Mouse (Mus musculus) intestine, embryonic 14.5 days (tissue): Measurements from ENCODE around the gene Wipf1. TPM values are rescaled to one million over a fixed set of nuclear protein-coding genes. Genes with fewer than 3 reads are reported as not detected.
A peak's percentile ranks its signal among the peaks of the same experiment; 100 is the strongest.

Source experiments
- ATAC-seq: fragments of 200-750 bp; cut with Nextera tagmentation; replicated peaks from 2 replicates; pipeline ENCODE4 v1.8.0; 2017; ENCODE audit warnings: low read depth, moderate number of reproducible peaks, moderate TSS enrichment, moderate library complexity; ENCODE audit not compliant: low FRiP score, low TSS enrichment
- DNase-seq: peaks from one replicate; pipeline ENCODE4 v3.0.0-alpha.2; 2018; ENCODE audit warnings: low spot score
- H3K27ac ChIP-seq: fragments of 300-500 bp; sonication (generic); 2 replicates; pipeline ENCODE4 v1.5.1; 2014; ENCODE audit warnings: low read depth, mild to moderate bottlenecking, control low read depth
- H3K27me3 ChIP-seq: fragments of 300-500 bp; sonication (generic); replicated peaks from 2 replicates; pipeline ENCODE4 v1.6.1; 2014; ENCODE audit warnings: low read length, control low read depth; ENCODE audit not compliant: control insufficient read depth, insufficient read depth
- H3K36me3 ChIP-seq: fragments of 300-500 bp; sonication (generic); 2 replicates; pipeline ENCODE4 v1.6.1; 2014; ENCODE audit warnings: low read length, control low read depth; ENCODE audit not compliant: control insufficient read depth, insufficient read depth
- H3K4me1 ChIP-seq: fragments of 300-500 bp; sonication (generic); replicated peaks from 2 replicates; pipeline ENCODE4 v1.6.1; 2014; ENCODE audit warnings: low read length, control low read depth, mixed read lengths; ENCODE audit not compliant: control insufficient read depth, insufficient read depth
- H3K4me2 ChIP-seq: fragments of 300-500 bp; sonication (generic); 2 replicates; pipeline ENCODE4 v1.6.1; 2014; ENCODE audit warnings: low read length
- H3K4me3 ChIP-seq: fragments of 300-500 bp; sonication (generic); 2 replicates; pipeline ENCODE4 v1.5.1; 2014; ENCODE audit warnings: low read depth, low read length, control low read depth, mixed read lengths
- H3K9ac ChIP-seq: fragments of 300-500 bp; sonication (generic); 2 replicates; pipeline ENCODE4 v1.6.1; 2014; ENCODE audit warnings: mild to moderate bottlenecking, low read length
- H3K9me3 ChIP-seq: fragments of 300-500 bp; sonication (generic); 2 replicates; pipeline ENCODE4 v1.6.1; 2016; ENCODE audit warnings: low read length, control low read depth; ENCODE audit not compliant: control insufficient read depth
- WGBS: fragments of 180-500 bp; shearing (Covaris S2); extraction: QIAGEN DNeasy Blood & Tissue Kit; methylation state at CpG from one replicate; pipeline ENCODE4 v1.1.7; 2014; 5-methylcytosine and 5-hydroxymethylcytosine counted together
- polyA plus RNA-seq: library from polyadenylated mRNA; unstranded; fragments of >200 nt; fragmentation: Nextera tagmentation; extraction: Ambion mirVana; gene quantifications from 2 replicates; pipeline ENCODE4 v1.2.1, GENCODE M21; 2014

Wipf1 gene
- polyA plus RNA-seq, 1 experiment from 2014 or later = 13.6 TPM

DNA sequence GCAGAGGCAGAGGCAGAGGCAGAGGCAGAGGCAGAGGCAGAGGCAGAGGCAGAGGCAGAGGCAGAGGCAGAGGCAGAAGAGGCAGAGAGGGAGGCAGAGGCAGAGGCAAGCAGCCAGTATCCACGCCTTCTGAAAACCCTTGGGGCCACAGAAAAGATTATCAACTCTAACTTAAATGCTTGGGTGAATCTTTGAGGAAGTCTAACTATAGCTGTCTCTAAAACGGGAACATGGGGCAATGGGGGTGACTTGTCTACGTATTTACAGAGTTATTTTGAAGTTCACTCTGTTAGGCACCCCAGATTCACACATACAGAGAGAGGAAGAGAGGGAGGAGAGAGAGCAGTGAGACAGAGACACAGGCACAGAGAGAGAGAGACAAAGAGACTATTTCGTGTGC lies 74.0 kb downstream of the Wipf1 start:
- no peaks in the 10 kb centered on the region for H3K36me3 ChIP-seq
- no peak for ATAC-seq
- no peak overlapping the region for H3K9ac ChIP-seq
- 80% methylated on average over 4 of the region's 4 CpGs for WGBS
- H3K27me3 ChIP-seq = no peaks in the 10 kb centered on the region
- no peak for DNase-seq
- no peaks in the 10 kb centered on the region for H3K9me3 ChIP-seq
- no peak overlapping the region for H3K27ac ChIP-seq
- H3K4me1 ChIP-seq = peaks cover 2% of the 10 kb centered on the region; the same call in 1 of the 2 replicates
- no peak overlapping the region for H3K4me3 ChIP-seq
- no peak overlapping the region for H3K4me2 ChIP-seq

DNA sequence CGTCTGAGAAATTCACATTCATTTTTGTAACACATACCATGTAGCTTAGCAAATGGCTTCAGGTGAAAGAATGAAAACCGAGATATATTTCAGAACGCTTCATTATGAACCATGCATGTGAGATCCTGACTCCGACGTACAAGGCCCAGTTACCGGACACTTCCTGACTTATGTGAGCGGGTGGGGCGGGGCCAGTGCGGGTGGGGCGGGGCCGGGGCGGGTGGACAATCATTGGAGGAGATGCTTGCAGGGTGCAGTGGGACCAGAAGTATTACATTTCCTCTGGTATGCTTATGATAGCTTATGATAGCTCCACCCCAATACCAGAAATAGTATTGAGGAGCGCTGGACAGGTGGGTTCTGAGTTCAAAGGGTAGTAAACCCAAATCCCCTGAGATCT lies 74.9 kb downstream of the Wipf1 start:
- Histone ChIP-seq H3K27ac (no peak overlapping the region), H3K4me2 (no peak overlapping the region), H3K27me3 (no peaks in the 10 kb centered on the region), H3K9me3 (no peaks in the 10 kb centered on the region), H3K4me3 (no peak overlapping the region), H3K9ac (no peak overlapping the region), H3K4me1 (peaks cover 10% of the 10 kb centered on the region; the same call in 1 of the 2 replicates), H3K36me3 (no peaks in the 10 kb centered on the region)
- DNase-seq = no peak
- ATAC-seq = no peak
- WGBS = 91% methylated on average over 13 of the region's 13 CpGs

DNA sequence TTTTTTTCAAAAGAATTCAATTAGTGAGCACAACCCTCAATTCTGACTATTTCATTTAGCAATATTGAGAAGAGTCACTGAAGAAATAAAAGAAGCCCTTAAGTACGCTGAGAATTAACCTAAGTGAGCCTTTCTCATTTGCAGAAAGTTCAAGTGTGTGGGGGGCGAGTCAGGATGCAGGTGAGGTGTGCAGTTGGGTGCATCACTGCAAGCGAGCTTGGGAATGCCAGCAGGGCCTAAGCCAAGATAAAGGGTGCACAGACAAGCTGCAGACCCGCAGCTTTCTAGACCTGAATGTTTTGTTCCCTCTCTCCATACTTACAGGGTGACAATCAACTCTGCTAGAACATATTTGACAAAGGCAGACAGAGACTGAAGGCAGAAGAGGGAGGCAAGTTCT lies 75.3 kb downstream of the Wipf1 start:
- no peak overlapping the region for H3K27ac ChIP-seq
- no peaks in the 10 kb centered on the region for H3K36me3 ChIP-seq
- 86% methylated on average over 4 of the region's 4 CpGs for WGBS
- H3K27me3 ChIP-seq = no peaks in the 10 kb centered on the region
- no peaks in the 10 kb centered on the region for H3K9me3 ChIP-seq
- ATAC-seq (no peak), DNase-seq (no peak)
- H3K9ac ChIP-seq = no peak overlapping the region
- H3K4me2 ChIP-seq = no peak overlapping the region
- no peak overlapping the region for H3K4me3 ChIP-seq
- H3K4me1 ChIP-seq = peaks cover 12% of the 10 kb centered on the region; the same call in 1 of the 2 replicates

DNA sequence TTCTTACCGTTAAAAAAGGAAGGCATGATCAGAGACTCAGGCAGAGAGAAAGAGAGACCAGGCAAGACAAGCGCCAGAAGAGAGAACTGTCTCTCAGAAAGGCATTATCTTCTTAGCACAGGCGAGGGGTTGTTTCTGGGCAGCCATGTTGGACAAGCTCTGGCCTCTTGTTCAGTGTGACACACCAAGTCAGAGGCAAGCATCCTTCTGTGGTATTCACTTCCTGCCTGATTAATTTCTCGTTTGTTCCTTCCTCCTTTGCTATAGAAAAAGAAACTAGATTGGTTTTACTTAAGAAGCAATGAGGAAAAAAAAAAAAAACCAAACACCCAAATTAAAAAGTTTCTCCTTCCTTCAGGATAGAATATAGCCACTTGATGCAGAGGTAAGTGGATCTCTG lies 75.8 kb downstream of the Wipf1 start:
- no peak for ATAC-seq
- no peaks in the 10 kb centered on the region for H3K9me3 ChIP-seq

DNA sequence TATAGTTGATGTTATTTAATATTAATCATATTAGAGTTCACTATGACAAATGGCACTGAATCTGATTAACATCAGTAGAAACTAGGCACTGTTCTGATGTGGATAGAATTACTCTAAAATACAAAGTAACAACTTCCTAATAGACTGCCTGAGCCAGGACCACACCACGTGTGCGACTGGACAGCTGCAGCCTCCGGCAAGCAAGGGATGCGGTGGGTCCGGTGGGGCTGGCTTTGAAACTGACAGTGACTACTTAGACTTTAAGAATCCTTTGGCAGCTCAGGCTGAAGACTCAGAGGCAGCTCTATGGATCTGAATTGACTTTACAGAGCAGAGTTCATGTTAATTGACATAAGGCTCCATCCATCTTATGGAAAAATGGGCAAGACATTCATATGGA lies 76.4 kb downstream of the Wipf1 start:
- Histone ChIP-seq H3K4me1 (peaks cover 12% of the 10 kb centered on the region; the same call in 1 of the 2 replicates), H3K9ac (no peak overlapping the region), H3K9me3 (no peaks in the 10 kb centered on the region), H3K27me3 (no peaks in the 10 kb centered on the region), H3K36me3 (no peaks in the 10 kb centered on the region), H3K4me3 (no peak overlapping the region), H3K27ac (no peak overlapping the region), H3K4me2 (no peak overlapping the region)
- DNase-seq (no peak), ATAC-seq (no peak)
- 56% methylated on average over 5 of the region's 5 CpGs for WGBS

More for the DNA sequence above, 75.8 kb downstream of the Wipf1 start:
- no peak for DNase-seq
- no peak overlapping the region for H3K4me3 ChIP-seq
- no peak overlapping the region for H3K4me2 ChIP-seq
- H3K27me3 ChIP-seq = no peaks in the 10 kb centered on the region
- peaks cover 12% of the 10 kb centered on the region; the same call in 1 of the 2 replicates for H3K4me1 ChIP-seq
- H3K36me3 ChIP-seq = no peaks in the 10 kb centered on the region
- WGBS = 61% methylated on average over 4 of the region's 4 CpGs
- H3K9ac ChIP-seq = no peak overlapping the region
- no peak overlapping the region for H3K27ac ChIP-seq

DNA sequence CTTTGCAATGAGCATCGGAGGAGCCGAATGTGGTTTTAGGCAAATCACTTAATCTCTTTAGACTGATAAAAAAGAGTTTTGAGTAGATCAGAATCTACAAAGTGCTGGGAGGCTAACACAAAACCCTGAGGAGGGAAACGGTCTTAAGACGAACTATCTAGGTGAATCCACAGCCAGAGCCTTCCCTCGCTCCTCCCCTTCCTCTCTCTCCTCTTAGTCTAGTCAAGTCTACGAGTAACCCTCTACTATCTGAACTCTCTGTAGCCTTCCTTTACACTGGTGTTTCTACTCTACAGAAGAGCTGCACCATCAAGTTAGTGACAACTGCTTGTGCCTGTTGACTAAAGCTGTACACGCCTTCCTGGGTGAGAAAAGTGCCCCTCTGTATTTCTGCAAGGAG lies 77.0 kb downstream of the Wipf1 start:
- Histone ChIP-seq H3K27ac (no peak overlapping the region), H3K27me3 (no peaks in the 10 kb centered on the region), H3K36me3 (no peaks in the 10 kb centered on the region), H3K9ac (no peak overlapping the region), H3K9me3 (no peaks in the 10 kb centered on the region), H3K4me1 (peaks cover 12% of the 10 kb centered on the region; the same call in 1 of the 2 replicates), H3K4me2 (no peak overlapping the region), H3K4me3 (no peak overlapping the region)
- DNase-seq (no peak), ATAC-seq (no peak)
- WGBS = 73% methylated on average over 7 of the region's 7 CpGs

DNA sequence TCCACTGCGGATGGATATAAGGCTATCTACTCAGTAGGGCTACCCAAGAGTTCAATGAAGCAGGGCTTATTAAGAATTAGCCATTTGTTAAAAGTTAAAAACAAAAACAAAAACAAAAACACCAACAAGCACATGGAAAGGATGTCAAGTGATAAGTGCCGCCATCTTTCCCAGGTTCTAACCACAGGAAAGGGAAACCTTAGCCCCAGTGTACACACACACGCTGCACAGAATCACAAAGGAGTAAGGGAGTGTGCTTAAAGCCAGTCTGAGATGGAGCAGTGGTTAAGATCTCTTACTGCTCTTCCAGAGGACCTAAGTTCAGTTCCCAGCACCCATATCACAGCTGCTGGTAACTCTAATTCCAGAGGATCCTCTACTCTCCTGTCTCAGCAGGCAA lies 78.0 kb downstream of the Wipf1 start:
- H3K27me3 ChIP-seq = no peaks in the 10 kb centered on the region
- no peak overlapping the region for H3K4me3 ChIP-seq
- H3K4me1 ChIP-seq = peaks cover 12% of the 10 kb centered on the region; the same call in 1 of the 2 replicates
- H3K9ac ChIP-seq = no peak overlapping the region
- ATAC-seq (no peak), DNase-seq (no peak)
- no peaks in the 10 kb centered on the region for H3K9me3 ChIP-seq
- no peak overlapping the region for H3K27ac ChIP-seq
- H3K36me3 ChIP-seq = peaks cover 6% of the 10 kb centered on the region; the same call in 1 of the 2 replicates
- H3K4me2 ChIP-seq = no peak overlapping the region
- 93% methylated on average over 3 of the region's 3 CpGs for WGBS

DNA sequence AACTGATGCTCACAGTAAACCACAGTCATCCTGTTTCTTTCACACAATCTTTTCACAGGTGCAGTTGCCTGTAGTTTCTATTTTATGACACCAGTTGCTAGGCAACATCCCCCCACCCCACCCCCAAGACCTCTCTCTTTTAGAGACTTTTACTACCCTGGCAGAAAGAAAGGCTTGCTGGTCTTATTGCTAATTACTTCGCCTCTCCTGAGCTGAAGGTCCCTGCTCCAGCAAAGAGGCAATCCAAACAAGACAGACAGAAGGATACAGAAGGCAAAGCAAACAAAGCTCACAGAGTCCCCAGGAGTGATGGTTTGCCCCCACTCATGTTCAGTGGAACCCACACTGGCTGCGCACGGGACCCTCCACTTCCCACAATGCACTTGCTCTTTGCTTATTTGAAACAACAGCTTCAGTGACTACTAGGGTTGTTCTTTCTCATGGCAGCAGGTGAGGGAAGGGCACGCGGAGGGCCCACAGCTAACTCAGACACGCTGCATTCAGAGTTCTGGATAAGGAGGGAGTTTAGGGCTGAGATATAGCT lies 79.3 kb downstream of the Wipf1 start:
- DNase-seq (no peak), ATAC-seq (peak; percentile 74)
- Histone ChIP-seq H3K27ac (peak overlapping the region; percentile 64), H3K27me3 (no peaks in the 10 kb centered on the region), H3K4me2 (peak overlapping the region; percentile 14; the same call in 1 of the 2 replicates), H3K9ac (no peak overlapping the region), H3K36me3 (peaks cover 6% of the 10 kb centered on the region; the same call in 1 of the 2 replicates), H3K4me3 (no peak overlapping the region), H3K4me1 (peaks cover 12% of the 10 kb centered on the region; the same call in 1 of the 2 replicates), H3K9me3 (no peaks in the 10 kb centered on the region)
- WGBS = 39% methylated on average over 6 of the region's 6 CpGs

DNA sequence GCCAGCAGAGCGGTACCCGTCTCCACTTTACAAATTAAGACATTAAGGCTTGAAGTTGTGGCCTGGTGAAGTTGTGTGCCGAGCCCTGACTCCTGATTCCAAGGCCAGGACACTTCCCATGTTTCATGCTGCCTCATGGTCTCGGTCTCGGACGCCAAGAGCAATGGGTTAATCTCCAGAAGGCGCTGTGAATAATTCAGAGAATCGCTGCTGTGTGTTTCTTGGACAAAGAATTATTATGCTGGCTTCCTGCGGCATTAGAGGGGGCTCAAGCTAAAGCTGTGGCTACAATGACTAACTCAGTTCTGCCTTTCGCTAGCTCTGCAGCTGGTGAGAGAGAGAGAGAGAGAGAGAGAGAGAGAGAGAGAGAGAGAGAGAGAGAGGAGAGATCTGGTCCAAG lies 85.5 kb downstream of the Wipf1 start:
- ATAC-seq = no peak
- H3K27me3 ChIP-seq = no peaks in the 10 kb centered on the region
- H3K27ac ChIP-seq = no peak overlapping the region
- H3K4me2 ChIP-seq = no peak overlapping the region
- H3K4me3 ChIP-seq = no peak overlapping the region
- no peak for DNase-seq
- no peak overlapping the region for H3K9ac ChIP-seq
- H3K4me1 ChIP-seq = no peaks in the 10 kb centered on the region; the same call in 1 of the 2 replicates
- peaks cover 26% of the 10 kb centered on the region for H3K36me3 ChIP-seq
- no peaks in the 10 kb centered on the region for H3K9me3 ChIP-seq
- 55% methylated on average over 10 of the region's 10 CpGs for WGBS
